Mouse (Mus musculus) fat pad, adult 2 months (tissue): ENCODE results near the gene Wscd1.

Experiments
- DNase-seq: peaks from one replicate; pipeline ENCODE4 v3.0.0-alpha.2; 2011; ENCODE audit warnings: low read depth, low spot score; ENCODE audit errors: extremely low read depth

The Wscd1 gene

DNA sequence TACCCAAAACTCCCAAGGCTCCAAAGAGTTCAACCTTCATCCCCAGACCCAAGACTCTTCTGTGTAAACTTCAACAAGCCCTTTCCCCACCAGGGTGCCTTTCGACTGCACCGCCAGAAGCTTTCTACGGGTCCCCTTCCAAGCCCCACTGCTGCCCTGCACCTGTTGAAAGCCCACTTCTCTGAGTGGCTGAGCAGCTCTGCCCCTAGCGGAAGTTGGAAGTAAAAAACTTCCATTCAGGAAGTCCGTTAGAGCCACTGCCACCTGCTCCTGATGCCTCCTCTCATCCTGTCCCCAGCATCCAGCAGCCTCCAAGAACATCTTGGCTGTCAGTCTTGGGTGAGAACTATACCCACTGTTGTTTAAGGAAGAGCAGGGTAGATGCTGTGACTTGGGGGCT lies at the start of gene Wscd1:
Wscd1 (plus strand) TSS at position 250 of the 400 bp plus-strand sequence.
- no peak for DNase-seq

DNA sequence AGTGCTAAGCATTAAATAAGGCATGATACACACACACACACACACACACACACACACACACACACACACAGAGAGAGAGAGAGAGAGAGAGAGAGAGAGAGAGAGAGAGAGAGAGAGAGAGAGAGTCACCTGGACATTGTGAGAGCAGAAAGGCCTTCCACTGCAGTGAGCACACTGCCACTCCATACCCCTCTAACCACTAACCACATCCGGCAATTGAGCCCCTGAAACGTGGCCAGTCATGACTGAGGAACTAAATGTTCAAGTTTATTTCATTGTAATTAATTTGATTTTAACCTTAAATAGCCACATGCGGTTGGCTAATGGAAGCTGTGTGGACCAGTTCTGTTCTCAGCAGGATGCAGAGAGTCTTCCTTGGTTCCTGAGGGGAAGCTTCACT lies 21.7 kb upstream of the Wscd1 start:
- DNase-seq, result no peak

DNA sequence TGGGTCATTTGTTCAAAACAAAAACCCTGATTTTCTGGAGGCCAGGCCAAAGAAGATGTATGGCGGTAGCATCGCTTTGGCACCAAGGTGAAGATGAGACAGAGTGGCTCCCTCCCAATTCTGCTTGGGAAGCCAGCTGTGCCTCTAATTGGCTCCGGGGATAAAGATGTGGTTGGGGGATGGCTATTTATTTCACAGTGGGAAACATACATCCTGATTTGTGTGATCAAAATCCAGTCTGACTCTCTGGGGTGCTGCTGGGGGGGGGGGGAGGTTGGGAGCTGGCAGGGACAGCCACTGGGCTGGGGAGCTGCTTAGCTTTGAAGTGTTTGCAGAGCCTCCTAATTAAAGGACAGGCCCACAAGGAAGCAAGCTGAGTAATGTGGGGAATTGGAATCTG lies 20.4 kb upstream of the Wscd1 start:
- no peak for DNase-seq

DNA sequence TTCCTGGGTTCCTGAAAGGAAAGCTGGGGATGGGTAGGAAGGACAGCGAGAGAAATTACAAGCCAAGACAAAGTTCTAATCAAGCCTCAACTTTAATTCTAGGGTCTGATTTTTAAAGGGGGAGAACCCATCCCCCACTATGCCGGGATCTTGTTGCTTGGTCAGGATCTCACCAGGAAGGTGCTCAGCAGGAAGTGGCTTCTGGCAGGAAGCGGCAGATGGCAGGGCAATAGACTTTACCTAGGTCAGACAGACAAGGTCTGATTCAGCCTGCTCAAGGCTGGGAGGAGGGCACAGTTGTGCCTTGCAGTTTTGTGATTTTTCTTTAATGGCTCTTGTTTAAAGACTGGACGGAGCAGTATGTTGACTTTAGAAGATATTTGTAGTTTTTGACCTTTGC lies 15.9 kb upstream of the Wscd1 start:
- no peak for DNase-seq

DNA sequence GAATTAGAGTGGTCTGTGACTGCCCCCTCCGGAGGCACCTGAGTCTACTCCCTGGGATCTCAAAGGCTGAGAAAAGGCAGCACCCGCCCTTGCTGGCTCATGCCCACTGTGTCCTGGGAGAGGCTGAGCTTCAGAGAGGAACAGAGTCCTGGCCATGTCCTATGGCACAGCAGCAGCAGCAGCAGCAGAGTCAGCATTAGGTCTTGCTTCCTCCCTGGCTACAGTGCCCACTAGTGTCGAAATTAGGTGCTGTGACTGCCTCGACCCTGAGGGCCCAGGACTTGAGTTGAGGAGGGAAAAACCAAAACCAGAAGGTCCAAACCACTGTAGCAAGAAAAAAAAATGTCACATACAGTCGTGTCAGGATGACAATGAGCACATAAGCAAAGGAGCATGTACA lies 12.6 kb upstream of the Wscd1 start:
- no peak for DNase-seq

DNA sequence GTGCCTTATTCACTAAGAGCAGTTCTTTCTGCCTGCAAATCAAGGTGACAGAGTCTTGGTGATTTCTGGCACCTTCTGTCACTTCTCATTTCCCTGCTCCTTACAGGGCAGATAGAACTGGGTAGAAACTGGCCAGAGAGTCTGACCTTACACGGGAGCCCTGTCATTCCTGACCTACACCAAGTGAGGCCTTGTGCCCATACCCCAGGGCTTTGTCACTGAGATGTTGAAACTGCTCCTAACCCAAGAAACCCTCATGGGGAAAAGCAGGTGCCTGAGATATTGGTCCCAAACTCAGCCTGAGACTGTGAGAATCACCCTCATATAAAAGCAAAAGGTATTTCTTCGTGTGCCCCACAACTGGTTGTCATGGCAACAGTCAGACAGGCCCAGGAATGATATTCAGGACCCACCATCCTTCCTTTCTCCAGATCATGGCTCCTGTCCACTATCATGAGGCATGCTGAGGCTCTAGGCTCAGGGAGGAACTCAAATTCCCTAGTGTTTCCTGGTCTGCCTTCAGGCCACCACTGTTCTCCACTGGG lies 11.1 kb upstream of the Wscd1 start:
- no peak for DNase-seq

DNA sequence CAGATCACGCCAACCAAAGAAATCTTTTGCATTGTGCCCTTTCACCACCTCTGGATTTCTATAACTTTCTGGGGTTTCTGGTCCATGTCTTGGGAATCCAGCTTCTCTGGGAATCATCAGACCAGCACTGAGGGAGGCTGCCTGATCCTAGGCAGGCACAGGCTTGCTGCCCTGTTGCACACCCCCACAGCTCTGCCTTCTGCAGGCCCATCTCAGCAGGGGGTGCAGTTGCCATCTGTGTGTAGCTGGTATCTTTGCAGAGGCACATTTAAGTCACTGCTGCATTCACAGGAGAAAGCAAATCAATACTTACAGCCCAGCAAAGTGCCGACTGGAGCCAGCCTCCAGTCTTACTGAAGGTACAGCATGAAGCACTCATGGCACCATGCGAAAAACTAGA lies 3.8 kb upstream of the Wscd1 start:
- DNase-seq, result no peak

DNA sequence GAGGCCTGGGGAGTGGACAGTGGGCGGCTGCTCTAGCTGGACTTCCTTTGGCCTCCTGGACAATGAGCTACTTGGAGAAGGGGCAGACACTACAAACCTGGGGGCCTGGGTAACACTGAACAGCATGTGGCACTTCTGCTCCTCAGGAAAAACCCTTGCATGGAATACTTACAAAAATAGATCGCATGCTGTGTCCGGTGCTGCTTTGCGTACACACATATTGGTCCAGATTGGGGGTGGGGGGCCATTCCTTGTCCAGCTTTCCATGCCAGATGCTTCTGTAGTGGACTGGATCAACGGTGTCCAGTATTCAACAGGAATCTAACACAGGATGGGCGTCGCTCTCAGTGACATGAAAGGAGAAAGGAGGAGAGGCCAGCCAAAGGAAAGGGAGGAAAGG lies 2.0 kb upstream of the Wscd1 start:
- no peak for DNase-seq

DNA sequence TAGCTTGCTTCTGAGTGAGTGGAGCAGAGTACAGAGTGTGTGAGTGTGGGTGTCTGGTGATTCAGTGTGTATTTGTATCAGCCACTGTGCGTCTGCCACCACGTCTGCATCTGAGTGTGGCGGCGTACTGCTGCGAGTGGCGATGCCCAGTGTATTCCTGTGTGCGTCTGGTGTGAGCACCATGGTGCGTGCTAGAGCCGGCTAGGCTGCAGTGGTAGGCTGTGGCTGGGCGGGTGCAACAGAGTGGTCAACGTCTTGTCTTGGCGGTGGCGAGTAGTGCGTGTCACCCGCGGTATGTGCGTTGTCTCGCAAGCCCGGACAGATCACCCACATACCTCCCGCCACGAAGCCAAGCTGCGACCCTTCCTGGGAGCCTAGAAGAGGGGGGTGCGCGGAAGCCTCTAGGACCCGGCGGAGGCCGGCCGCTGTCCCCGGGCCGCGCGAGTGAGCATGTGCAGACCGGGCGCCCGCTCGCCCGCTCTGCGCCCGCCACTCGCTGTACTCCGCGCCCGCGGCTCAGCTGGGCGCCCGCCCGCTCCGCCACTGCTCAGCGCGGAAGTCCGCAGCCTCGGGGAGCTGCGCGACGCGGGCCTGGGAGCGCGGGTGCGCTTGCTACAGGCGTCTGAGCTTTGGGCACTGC lies 934 bp downstream of the Wscd1 start:
- DNase-seq, result no peak

DNA sequence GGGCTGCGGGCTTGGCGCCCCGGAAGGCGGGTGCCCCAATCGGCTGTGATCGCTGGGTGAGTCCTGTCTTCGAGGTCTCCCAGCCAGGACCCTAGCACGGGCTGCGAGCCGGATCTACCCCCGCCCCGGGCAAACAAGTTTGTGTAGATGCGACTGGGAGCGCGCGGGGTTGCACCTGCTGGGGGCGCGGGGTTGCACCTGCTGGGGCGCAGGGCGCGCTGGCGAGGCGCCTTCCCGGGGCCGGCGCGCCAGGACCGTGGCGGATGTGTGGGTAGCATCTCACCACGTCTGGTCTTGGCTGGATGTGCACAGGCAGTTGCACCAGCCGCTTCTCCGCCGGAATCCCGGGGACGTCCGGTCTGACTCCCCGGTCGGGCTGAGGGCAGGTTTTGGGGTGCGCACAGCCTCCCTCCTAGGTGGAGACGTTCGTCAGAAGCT lies 1.5 kb downstream of the Wscd1 start:
- no peak for DNase-seq

DNA sequence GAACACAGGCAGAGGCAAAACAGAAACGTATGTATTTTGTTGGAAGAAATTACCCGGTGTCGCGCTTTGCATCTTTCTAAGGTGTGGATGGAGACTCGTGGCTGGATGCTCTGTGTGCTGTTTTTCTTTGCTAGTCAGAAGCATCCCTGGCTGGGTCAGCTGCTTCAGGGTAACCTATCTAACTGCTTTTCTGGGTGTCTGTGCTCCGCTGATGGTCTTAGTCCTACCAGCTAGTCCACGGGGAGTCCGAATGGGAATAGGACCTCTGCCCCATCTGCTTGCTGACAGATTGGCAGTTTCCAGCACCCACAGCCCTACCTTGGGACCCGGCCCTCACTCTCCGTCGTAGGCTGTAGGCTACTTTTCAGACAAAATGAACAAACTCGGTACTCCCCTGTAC lies 2.0 kb downstream of the Wscd1 start:
- DNase-seq, result no peak

DNA sequence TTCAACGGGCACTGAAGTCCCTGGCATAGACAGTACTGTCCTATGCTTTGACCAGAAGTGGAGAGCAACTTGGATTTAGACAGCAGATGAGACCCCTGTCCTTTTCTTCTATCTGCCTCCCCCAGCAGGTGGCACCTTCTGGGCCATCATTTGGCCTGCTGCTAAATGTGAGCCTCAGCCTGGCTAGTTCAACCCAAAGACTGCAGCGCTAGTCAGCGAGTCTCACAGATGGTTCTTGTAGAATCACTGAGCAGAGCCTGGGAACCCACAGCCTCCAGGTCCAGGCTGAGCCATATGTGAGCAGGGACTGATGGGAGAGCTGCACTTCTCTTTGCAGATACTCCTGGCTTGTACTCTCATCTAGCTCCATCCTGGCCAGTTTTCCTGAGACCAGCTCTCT lies 2.9 kb downstream of the Wscd1 start:
- no peak for DNase-seq

DNA sequence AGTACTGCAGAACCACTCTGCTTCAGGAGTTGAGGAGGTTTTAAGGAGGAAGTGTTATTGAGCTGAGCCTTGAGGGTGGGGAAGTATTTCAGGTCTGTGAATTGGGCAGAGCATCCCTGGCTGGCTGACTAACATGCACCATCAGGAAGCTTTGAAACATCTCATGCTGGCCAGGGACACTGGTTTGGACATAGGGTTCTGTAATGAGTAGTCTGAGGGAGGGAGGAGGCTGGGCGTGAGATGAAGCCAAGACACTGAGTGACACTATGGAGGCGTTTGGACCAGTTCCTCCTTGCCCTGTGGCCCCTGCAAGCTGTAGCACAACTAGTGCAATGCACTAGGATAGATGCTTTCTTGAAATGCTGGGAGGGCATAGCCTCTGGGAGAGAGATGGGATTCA lies 5.4 kb downstream of the Wscd1 start:
- no peak for DNase-seq

DNA sequence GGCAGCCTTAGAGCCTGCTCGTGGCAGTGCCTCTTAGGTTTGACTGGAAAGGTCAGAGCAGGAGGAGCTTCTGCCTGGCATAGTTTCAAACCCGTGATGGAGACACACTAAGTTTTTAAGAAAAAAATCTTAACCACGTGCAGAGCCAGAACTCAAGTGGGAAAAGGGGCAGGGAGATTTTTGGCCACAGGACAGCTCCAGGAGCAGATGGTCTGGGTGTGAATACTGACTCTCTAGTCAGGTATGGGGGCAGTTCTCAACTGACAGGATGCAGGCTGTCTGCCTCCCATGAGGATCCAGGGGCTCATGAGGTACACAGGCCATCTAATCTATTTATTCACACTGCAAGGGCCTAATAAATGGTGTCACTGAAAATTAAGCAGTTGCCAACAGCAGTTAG lies 6.6 kb downstream of the Wscd1 start:
- DNase-seq, result no peak

DNA sequence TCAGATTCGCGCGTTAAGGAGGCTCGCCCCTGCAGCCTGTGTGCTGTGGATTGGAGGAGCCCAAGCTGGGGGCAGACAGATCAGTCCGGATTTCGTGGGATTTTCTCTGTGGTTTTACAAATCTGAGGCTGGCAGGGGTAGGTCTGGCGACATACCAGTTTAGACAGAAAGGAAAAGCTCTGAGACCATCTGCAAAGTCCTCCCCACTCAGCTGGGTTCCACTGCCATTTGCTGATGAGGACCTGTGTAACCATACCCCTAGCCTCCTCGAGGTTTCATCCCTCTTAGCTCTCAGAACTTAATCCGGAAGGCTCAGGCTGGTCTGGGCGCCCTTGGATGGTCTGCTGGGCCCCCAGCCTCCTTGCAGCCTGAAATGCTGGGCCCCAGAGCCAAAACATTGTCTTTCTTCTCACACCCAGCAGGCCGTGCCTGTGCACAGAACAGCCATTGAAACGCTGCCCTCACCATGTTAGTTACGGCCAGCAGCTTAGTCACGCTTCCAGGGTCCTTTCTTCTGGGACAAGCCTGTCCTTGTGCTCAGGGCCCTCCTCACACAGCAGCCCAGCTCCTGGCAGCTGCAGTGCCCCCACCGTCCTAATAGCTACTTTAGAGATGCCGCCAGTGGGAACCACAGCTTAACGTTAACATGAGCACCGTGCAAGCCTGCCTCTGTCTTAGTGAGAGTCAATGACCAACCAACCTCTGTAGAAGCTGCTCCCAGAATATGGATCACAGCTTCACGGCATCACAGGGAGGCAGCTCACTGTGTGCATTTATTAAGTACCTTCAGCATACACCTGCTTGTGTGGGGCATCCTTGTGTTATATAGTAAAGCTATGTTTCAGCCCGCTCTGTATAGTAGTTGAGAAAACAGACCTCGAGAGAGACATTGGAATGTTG lies 8.7 kb downstream of the Wscd1 start:
- no peak for DNase-seq

DNA sequence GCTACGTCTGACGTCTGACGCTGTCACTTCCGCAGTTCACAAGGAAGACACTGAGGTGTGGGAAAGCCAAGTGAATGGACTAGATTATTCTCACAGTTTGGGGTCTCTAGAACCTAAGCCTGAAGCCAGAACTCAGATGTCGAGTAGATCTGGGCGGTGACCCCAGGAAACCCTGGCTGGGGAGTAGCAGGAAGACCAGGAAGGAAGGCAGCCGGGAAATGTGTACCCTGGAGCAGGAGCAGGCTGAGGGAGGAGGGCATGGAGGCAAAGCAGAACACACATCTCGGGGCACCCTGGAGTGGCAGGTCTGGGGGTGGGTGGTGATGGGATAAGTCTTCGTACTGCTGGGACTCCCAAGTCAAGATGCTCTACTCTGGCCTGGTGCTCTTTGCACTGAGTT lies 11.3 kb downstream of the Wscd1 start:
- no peak for DNase-seq

DNA sequence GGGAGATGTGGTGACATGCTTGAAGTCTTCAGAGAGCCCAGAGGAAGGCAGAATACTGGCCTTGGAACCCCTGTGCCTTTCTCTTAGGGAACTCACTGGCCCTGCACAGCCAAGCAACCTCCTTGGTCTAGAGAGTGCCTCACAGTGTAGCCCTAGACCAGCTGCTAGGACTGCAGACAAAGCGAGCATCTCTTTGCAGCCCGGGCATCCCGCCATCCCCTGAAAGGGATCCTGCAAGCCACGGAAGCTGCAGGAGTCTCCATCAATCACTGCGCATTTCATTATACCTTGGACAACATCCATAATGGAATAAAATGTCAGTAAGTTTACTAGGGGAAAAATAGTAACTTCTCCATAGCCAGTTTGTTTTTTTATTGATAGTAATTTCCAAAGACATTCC lies 13.4 kb downstream of the Wscd1 start:
- no peak for DNase-seq

DNA sequence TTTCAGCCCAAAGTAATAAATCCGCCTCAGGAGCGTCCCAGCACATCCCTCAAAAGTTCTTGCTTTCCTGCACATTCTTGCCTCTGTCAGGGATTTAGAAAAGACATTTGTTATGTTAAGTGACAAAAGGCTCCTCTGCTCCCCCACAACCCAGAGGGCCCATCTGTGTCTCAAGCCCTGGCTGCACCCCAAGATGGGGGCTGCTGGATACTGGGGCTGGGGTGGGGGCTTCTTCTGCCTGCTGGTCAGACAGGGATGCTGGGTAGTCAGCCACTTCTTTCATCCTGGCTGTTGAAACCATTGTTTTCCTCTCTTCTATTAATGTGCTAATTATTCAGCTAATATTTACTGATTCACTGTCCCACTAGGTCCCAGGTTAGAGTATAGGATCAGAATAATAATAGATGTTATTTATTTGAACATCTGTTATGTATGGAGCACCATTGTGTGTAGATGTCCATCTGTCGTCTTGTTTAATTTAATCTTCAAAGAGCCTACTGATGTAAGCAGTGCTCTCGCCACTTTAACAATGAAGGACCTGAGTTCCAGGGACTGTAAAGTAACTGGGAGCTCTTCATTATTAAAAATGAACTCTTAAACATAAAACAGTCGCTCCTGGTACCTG lies 14.0 kb downstream of the Wscd1 start:
- no peak for DNase-seq

DNA sequence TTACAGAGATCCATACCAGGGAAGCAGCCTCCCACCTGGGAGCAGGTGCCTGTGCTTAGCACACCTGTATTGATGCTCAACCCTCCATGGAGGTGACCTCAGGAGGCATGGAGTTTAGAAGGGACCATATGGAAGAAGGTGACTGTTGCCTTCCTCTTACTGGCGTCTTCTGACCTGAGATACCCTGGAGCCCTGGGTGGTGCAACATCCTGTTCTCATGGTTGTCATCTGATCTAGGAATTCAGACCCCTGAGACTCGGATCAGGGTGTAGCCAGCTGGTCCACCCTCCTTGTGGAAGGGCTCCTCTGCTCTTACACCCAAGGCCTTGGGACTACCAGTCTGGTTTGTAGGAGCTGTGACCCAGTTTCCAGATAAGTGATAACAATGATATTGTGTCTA lies 15.0 kb downstream of the Wscd1 start:
- no peak for DNase-seq

DNA sequence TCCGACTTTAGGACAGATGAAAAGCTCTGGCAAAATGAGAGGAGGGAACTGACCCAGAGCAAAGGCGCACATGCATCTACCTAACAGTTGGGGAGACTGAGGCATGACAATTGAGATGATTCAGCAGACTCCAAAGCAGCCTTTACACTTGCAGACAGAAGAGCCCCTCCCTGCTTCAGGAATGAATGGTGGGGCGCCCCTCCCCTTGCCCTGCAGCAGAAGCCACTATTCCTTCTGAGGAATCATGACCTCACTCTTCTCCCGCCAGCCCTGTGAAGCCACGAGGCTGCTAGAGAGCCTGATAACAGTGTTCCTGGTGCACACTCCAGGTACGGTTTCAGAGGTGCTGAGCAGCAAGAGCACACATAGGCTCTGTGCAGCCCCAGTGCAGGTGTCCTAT lies 15.6 kb downstream of the Wscd1 start:
- no peak for DNase-seq

DNA sequence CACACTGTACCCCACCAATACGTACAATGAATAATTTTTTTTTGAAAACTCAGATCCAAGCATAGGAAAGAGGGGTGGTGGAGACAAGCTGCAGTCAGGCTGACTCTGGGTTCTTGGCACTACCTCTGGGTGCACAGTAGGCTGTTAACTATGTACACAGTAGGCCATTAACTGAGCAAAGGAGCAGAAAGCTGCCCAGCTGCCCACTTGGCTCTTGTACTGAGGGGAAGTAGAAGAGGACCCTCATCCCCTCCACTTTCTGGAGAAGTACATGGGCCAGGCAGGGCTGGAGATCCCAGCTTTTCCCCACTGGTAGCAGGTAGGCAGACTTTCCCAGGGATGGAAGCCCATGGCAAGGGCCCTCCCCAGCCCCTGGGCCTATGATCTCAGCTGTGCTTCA lies 16.7 kb downstream of the Wscd1 start:
- no peak for DNase-seq

DNA sequence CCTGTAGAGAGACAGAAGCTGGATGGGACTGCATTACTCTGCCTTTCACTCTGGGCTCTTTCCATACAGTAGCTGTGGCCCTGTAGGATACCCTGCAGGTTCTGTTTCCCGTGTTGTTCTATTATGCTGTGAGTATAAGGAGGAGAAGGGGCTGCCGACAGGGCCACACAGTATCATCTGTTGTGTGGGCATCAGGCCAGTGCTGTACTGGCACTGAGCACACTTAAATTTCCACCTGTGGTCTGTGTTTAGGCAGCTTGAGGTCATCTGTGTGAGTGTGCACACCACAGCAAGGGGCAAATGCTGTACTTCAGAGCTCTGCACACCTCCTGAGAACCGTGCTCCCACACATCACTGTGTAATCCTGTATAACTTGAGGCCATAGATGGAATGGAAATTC lies 18.0 kb downstream of the Wscd1 start:
- no peak for DNase-seq
